Mouse (Mus musculus) heart, embryonic 10.5 days (tissue): ENCODE measurements around the gene Gm26620. TPM values are rescaled to one million over a fixed set of nuclear protein-coding genes. Genes with fewer than 3 reads are reported as not detected.

Experiments used
- DNase-seq: peaks from one replicate; pipeline ENCODE4 v3.0.0-alpha.2; 2017; ENCODE audit warnings: low spot score
- H3K27ac ChIP-seq: fragments of 300-500 bp; sonication (generic); 2 replicates; pipeline ENCODE4 v1.5.1; 2016; ENCODE audit warnings: mild to moderate bottlenecking
- H3K27me3 ChIP-seq: fragments of 300-500 bp; sonication (generic); 2 replicates; pipeline ENCODE4 v1.6.1; 2016; ENCODE audit warnings: mild to moderate bottlenecking; ENCODE audit not compliant: poor library complexity, insufficient read depth, severe bottlenecking
- H3K36me3 ChIP-seq: fragments of 300-500 bp; sonication (generic); 2 replicates; pipeline ENCODE4 v1.6.1; 2016; ENCODE audit warnings: mild to moderate bottlenecking, moderate library complexity
- H3K4me1 ChIP-seq: fragments of 300-500 bp; sonication (generic); 2 replicates; pipeline ENCODE4 v1.6.1; 2016; ENCODE audit warnings: mild to moderate bottlenecking
- H3K4me3 ChIP-seq: fragments of 300-500 bp; sonication (generic); 2 replicates; pipeline ENCODE4 v1.5.1; 2016; ENCODE audit warnings: mild to moderate bottlenecking, moderate library complexity
- H3K9me3 ChIP-seq: fragments of 300-500 bp; sonication (generic); 2 replicates; pipeline ENCODE4 v1.6.1; 2016; ENCODE audit warnings: mild to moderate bottlenecking, moderate library complexity
- WGBS: fragments of 180-500 bp; shearing (Covaris S2); methylation state at CpG from one replicate; pipeline ENCODE4 v1.1.7; 2016; 5-methylcytosine and 5-hydroxymethylcytosine counted together
- polyA plus RNA-seq: library from polyadenylated mRNA; unstranded; fragments of >200 nt; fragmentation: Nextera tagmentation; extraction: Ambion mirVana; gene quantifications from 2 replicates; pipeline ENCODE4 v1.2.1, GENCODE M21; 2016

Gene Gm26620
- polyA plus RNA-seq = 0.67 TPM in 1 of 2 replicates, not detected in the other

DNA sequence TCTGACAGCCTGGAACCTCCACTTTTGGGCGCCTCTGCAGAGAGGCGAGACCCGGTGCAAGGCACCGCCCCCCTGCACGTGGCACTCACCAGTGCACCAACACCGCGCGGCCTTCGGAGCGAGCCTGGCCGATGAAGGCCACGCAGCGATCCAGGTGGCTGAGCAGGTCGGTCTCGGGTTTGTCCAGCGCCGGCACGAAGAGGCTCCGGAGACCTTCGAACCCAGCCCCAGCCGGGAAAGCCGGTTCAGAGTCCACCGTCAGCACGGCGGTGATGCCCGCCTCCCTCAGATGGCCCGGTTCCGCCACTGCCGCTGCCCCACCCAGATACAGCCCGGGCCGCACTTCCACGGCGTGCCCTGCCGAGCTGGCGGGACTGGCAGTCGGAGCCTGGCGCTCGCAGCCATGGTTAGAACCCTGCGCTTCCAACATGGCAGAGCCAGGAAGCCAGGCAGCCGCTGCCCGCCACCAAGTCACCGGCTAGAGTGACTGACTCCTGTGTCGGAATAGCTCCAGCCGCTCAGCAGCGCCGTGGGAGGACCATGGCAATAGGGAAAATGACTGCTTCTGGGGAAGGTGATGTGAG is at the start of gene Gm26620, which contains the start of gene Dusp12:
Gene Gm26620 (plus strand): TSS at position 88 of the 584 bp plus-strand sequence.
Gene Dusp12 (minus strand): TSS at position 563 of the 584 bp plus-strand sequence.
- peak; percentile 96 for DNase-seq
- WGBS = under 1% methylated on average over 43 of the region's 46 CpGs
- H3K27me3 ChIP-seq = no peaks in the 10 kb centered on the region
- peaks cover 17% of the 10 kb centered on the region for H3K36me3 ChIP-seq
- peaks cover 15% of the 10 kb centered on the region for H3K4me1 ChIP-seq
- H3K4me3 ChIP-seq = peak within 1 kb of the TSS; percentile 91
- peak within 1 kb of the TSS; percentile 94 for H3K27ac ChIP-seq
- no peaks in the 10 kb centered on the region for H3K9me3 ChIP-seq

DNA sequence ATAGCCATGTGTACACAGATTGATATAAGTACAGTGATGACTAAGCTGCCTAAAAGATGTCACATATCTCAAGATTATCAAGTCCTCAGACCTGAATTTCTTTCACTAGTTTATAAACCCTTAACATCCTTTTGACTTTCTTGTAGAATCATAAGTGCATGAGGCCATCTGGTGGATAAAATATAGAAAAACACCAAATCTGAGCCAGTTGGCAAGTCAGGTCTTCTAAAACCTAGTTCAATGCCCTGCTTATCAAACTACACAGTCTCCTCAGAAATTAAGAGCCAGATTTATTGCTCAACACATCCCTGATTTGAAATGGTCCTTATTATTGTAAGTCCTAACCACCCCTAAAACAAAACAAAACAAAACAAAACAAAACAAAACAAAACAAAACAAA is 45.2 kb upstream of the Gm26620 start:
- Histone ChIP-seq H3K4me1 (peaks cover 13% of the 10 kb centered on the region; the same call in 1 of the 2 replicates), H3K36me3 (peaks cover 4% of the 10 kb centered on the region), H3K27me3 (no peaks in the 10 kb centered on the region), H3K27ac (no peak overlapping the region), H3K4me3 (no peak overlapping the region), H3K9me3 (no peaks in the 10 kb centered on the region)
- DNase-seq = no peak

DNA sequence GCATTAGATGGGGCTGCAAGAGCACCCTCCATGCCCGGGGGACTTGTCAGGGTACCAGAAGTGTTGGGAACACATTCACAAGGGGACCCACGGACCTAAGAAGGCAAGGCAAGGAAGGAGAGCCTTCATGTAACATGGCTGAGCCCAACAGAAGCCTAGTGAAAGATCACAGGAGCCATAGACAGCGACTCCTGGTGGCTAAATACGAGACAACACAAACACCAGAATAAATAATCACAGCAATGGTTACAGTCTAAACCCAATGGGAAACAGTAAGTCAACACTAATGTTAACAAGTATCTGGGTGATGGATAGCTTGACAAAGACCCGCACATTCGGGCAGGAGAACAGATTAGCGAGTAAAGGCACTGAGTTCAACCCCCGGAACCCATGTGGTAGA is 40.5 kb upstream of the Gm26620 start:
- DNase-seq = no peak
- no peaks in the 10 kb centered on the region for H3K27me3 ChIP-seq
- H3K36me3 ChIP-seq = peaks cover 12% of the 10 kb centered on the region; the same call in 1 of the 2 replicates
- 0 out of 2 replicates have a peak overlapping the region, but pooled peaks have one; percentile 42 for H3K27ac ChIP-seq
- H3K9me3 ChIP-seq = no peaks in the 10 kb centered on the region
- no peak overlapping the region for H3K4me3 ChIP-seq
- H3K4me1 ChIP-seq = peaks cover 23% of the 10 kb centered on the region
- 47% methylated on average over 8 of the region's 8 CpGs for WGBS

GRCm38 (mm10) chr1:170845448-170846307 is 39.2 kb upstream of the Gm26620 start:
- Histone ChIP-seq H3K36me3 (peaks cover 17% of the 10 kb centered on the region; the same call in 1 of the 2 replicates), H3K27me3 (no peaks in the 10 kb centered on the region), H3K4me1 (peaks cover 32% of the 10 kb centered on the region), H3K9me3 (no peaks in the 10 kb centered on the region), H3K4me3 (peak overlapping the region; percentile 36), H3K27ac (peak overlapping the region; percentile 79)
- 13% methylated on average over 10 of the region's 10 CpGs for WGBS
- peak; percentile 87 for DNase-seq

GRCm38 (mm10) chr1:170850007-170850406 is 34.9 kb upstream of the Gm26620 start:
- Histone ChIP-seq H3K27ac (peak overlapping the region; percentile 53), H3K36me3 (peaks cover 17% of the 10 kb centered on the region; the same call in 1 of the 2 replicates)
- WGBS = 90% methylated on average over 2 of the region's 2 CpGs

GRCm38 (mm10) chr1:170850637-170851624 is 33.9 kb upstream of the Gm26620 start:
- Histone ChIP-seq H3K27me3 (no peaks in the 10 kb centered on the region), H3K4me3 (peak overlapping the region; percentile 38), H3K27ac (peak overlapping the region; percentile 57), H3K9me3 (no peaks in the 10 kb centered on the region), H3K36me3 (peaks cover 17% of the 10 kb centered on the region; the same call in 1 of the 2 replicates), H3K4me1 (peaks cover 29% of the 10 kb centered on the region)
- no peak for DNase-seq
- 47% methylated on average over 23 of the region's 23 CpGs for WGBS

More at GRCm38 (mm10) chr1:170850007-170850406, 34.9 kb upstream of the Gm26620 start:
- peaks cover 34% of the 10 kb centered on the region for H3K4me1 ChIP-seq
- no peaks in the 10 kb centered on the region for H3K27me3 ChIP-seq
- DNase-seq = no peak
- no peaks in the 10 kb centered on the region for H3K9me3 ChIP-seq
- no peak overlapping the region for H3K4me3 ChIP-seq

GRCm38 (mm10) chr1:170853604-170854003 is 31.3 kb upstream of the Gm26620 start:
- Histone ChIP-seq H3K9me3 (no peaks in the 10 kb centered on the region), H3K27me3 (no peaks in the 10 kb centered on the region), H3K4me1 (peaks cover 23% of the 10 kb centered on the region), H3K36me3 (peaks cover 8% of the 10 kb centered on the region; the same call in 1 of the 2 replicates), H3K27ac (no peak overlapping the region), H3K4me3 (no peak overlapping the region)
- WGBS = 96% methylated on average over 3 of the region's 3 CpGs
- no peak for DNase-seq

- H3K9me3 ChIP-seq = no peaks in the 10 kb centered on the region
- 80% methylated on average over 13 of the region's 13 CpGs for WGBS
- no peak overlapping the region for H3K27ac ChIP-seq
- peak; percentile 80 for DNase-seq
- peaks cover 1% of the 10 kb centered on the region; the same call in 1 of the 2 replicates for H3K36me3 ChIP-seq
- no peaks in the 10 kb centered on the region for H3K27me3 ChIP-seq
- H3K4me1 ChIP-seq = peaks cover 18% of the 10 kb centered on the region
- no peak overlapping the region for H3K4me3 ChIP-seq
These were observed 29.7 kb upstream of the Gm26620 start for GRCm38 (mm10) chr1:170855056-170855760.

DNA sequence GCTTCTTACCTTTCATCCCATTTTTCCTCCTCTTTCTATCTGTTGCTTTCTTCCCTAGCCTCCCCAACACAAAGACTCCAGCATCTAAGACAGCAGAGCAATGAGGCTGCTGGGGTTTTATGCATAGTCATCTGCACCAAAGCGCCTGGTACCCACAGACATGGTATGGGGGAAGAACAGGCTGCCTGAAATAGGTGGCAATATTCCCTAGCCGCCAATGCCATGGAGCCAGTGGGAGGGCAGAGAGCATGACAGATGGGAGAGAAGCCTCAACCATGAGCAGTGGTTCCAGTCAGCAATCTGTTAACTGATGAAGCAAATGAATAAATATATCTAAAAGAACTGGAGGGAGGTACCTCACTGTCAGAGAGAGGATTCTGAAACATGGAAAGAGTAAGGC is 27.5 kb upstream of the Gm26620 start:
- Histone ChIP-seq H3K4me3 (no peak overlapping the region), H3K4me1 (peaks cover 12% of the 10 kb centered on the region), H3K36me3 (no peaks in the 10 kb centered on the region), H3K27me3 (no peaks in the 10 kb centered on the region), H3K9me3 (no peaks in the 10 kb centered on the region), H3K27ac (no peak overlapping the region)
- no peak for DNase-seq
- WGBS = 67% methylated on average over 2 of the region's 2 CpGs

DNA sequence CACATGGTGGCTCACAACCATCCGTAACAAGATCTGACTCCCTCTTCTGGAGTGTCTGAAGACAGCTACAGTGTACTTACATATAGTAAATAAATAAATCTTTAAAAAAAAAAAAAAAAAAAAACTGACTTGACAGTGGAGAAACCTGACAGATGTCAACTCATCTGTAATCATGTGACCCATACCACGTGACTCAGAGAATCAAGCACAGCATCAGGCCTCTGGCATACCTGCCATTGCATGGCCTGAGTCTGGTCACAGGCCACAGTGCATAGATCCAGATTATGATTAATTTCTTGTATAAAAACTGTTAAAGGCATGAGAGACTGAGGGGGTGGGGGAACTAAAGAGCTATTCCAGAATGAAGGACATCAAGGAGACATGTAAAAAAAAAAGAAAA is 26.0 kb upstream of the Gm26620 start:
- 73% methylated on average over 2 of the region's 2 CpGs for WGBS
- no peak overlapping the region for H3K4me3 ChIP-seq
- no peak for DNase-seq

DNA sequence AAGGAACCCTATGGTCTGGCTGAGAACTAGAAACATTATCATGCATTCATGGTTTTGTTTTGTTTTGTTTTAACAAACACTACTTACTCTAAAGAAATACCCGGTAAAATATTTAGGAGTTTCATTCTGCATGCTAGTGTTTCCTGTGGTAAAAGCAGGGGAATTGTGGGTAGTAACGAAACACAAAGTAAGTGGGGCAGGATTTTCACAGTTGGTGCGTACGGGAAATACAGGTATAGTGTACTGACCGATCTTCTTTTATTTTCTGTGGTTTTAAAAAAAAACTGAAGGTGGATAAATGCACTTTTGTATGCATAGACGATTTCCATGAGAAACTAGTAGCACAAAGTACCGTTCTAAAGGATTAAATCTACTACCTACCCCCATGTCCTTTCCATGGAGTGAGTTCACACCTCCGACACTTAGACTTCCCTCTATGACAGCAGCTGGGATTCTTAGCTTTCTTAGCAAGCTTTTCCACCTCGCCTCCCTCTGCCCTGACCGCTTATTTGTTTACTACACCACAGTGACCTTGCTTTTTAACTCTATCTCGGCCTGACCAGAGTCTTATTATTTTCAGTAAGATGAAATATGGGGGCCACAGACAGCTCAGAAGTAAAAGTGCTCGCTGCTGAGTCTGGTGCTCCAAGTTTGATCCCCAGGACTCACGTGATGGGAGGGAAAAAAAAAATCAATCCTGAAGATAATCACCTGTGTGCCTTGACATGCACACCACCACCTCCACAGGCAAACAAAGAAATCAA is 23.0 kb upstream of the Gm26620 start:
- Histone ChIP-seq H3K4me3 (no peak overlapping the region), H3K4me1 (peaks cover 34% of the 10 kb centered on the region)

More for the DNA sequence above, 26.0 kb upstream of the Gm26620 start:
- H3K9me3 ChIP-seq = no peaks in the 10 kb centered on the region
- H3K36me3 ChIP-seq = no peaks in the 10 kb centered on the region
- no peaks in the 10 kb centered on the region for H3K27me3 ChIP-seq
- H3K4me1 ChIP-seq = peaks cover 22% of the 10 kb centered on the region
- no peak overlapping the region for H3K27ac ChIP-seq

More for the DNA sequence above, 23.0 kb upstream of the Gm26620 start:
- DNase-seq = no peak
- H3K27me3 ChIP-seq = no peaks in the 10 kb centered on the region
- 0 out of 2 replicates have a peak overlapping the region, but pooled peaks have one; percentile 22 for H3K27ac ChIP-seq
- 72% methylated on average over 13 of the region's 13 CpGs for WGBS
- no peaks in the 10 kb centered on the region for H3K9me3 ChIP-seq
- no peaks in the 10 kb centered on the region for H3K36me3 ChIP-seq
